Mouse (Mus musculus) adrenal gland, adult 2 months (tissue): ENCODE data around the gene Rnf168. TPM values are rescaled to one million over a fixed set of nuclear protein-coding genes. Genes with fewer than 3 reads are reported as not detected.

Source experiments
- DNase-seq: peaks from one replicate; pipeline ENCODE4 v3.0.0; 2021
- microRNA-seq, 2 experiments: library from miRNA; unstranded; fragments of <30 nt; microRNA quantifications; one replicate each; pipeline ENCODE4 v1.2.0; 2021
- polyA plus RNA-seq: library from polyadenylated mRNA; depleted of rRNA; stranded (reverse); fragments of >200 nt; gene quantifications from 2 replicates; pipeline ENCODE4 v1.2.3, GENCODE M21; 2012; rRNA removed
- total RNA-seq, 2 experiments: library from RNA; stranded (reverse); gene quantifications; 2 replicates each; pipeline ENCODE4 v1.2.3; 2021

The Rnf168 gene
- total and polyA plus RNA-seq, 3 experiments: 9.2 to 24.8 (median 20.4) TPM

GRCm38 (mm10) chr16:32312859-32313258 is 35.6 kb downstream of the Rnf168 start:
- DNase-seq: no peak

GRCm38 (mm10) chr16:32316601-32317000 is 39.3 kb downstream of the Rnf168 start:
- no peak for DNase-seq

GRCm38 (mm10) chr16:32323953-32324352 is 46.7 kb downstream of the Rnf168 start:
- DNase-seq: no peak

DNA sequence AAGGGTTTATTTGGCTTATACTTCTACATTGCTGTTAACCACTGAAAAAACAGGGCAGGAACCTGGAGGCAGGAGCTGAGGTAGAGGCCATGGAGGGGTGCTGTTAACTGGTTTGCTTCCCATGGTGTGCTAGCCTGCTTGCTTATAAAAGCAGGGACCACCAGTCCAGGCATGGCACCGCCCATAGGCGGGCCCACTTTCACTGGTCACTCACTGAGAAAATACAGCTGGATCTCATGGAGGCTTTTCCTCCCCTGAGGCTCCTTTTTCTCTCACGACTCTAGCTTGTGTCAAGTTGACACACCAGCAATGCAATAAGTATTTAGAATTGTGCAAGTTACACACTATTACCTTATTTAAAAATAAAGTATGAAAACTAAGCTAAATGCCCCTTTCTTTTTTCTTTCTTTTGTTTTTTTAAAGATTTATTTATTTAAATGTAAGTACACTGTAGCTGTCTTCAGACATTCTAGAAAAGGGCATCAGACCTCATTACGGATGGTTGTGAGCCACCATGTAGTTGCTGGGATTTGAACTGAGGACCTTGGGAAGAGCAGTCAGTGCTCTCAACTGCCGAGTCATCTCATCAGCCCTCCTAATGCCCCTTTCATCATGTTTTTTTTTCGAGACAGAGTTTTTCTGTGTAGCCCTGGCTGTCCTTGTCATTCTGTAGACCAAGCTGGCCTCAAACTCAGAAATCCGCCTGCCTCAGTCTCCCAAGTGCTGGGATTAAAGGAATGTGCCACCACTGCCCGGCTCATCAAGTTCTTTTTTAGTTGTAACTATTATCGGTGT is 53.8 kb downstream of the Rnf168 start:
- no peak for DNase-seq

DNA sequence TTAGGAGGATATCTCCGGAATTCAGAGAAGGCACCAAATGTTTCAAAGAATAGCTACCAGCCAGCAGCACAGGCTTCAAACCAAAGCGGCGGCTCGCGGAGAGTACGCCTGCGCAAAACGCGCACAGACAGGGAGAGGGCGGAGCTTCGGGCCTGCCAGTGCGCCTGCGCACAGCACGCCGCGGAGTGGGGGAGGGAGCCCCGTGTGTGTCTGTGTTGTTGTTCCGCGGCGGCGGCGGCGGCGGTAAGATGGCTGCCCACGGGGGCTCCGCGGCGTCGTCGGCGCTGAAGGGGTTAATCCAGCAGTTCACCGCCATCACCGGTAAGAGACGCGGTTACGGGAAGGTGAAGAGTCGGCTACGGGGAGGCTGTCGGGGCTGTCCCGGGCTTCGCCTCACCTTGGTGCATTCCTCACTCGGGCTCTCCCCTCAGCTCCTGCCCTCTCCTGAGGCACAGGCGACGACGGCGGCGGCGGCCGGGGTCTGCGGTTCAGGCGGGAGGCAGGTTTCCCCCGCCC is 54.8 kb downstream of the Rnf168 start, which contains the start of gene Ubxn7:
TSS of gene Ubxn7 (plus strand) at position 218 of the 516 bp plus-strand sequence.
- DNase-seq: peak; percentile 99

DNA sequence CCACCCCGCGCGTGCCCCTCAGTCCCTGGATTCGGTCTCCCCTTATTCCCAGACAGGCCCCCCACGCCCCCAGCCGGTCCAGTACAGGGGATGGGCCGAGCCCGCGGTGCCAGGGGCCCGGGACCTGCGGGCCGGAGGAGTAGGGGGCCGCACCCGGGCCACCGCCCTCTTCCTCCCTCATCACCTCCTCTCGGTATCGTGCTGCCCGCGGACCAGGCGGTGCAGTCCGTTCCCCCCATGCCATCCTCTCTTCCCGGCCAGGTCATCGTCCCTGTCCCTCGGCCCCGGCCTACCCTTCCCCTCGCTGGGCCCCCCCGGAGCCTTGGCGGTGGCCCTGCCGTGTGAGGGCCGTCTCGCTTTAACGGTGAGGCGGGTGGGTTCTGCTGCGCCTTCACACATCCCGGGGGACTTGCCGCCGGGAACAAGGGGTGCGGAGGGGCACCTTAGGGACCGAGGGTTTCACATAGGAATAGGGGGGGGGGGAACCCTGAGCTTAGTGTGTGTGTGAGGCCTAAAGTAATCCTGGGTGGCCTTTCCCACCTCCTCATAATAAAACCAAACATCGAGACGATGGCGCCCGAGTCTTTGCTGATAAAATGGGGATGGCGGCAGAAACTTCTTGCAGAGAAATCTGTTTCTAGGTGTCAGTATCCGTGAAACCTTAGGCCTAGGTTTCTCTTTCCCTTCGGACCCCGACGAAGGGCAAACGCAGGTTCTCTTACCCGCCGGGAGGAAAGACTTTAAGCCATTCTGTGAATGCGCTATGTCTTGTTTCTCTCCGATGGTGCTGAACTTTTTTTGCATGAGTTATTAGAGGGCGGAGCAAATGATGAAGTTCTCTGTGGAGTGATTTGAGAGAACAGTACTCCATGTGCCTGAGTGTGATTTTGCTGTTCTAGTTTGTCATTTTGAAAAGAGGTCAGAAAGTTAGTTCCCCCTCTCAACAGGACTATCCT is 55.6 kb downstream of the Rnf168 start:
- peak; percentile 80 for DNase-seq

GRCm38 (mm10) chr16:32335146-32335545 is 57.9 kb downstream of the Rnf168 start:
- no peak for DNase-seq

GRCm38 (mm10) chr16:32336026-32336780 is 58.9 kb downstream of the Rnf168 start:
- DNase-seq: peak; percentile 41

DNA sequence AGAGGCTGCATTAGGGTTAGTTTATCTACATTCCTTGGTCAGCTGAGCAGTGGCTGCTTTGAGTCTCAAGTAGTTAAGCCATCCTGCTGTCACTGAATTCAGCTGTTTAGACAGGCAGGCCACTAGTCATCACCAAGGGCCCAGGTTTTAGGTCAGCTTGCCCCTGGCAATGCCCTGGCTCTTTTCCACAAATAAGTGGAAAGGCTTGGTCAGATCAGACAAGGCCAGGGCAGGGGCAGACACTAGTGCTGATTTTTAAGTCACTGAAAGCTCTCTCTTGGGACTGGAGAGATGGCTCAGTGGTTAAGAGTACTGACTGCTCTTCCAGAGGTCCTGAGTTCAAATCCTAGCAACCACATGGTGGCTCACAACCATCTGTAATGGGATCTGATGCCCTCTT is 59.7 kb downstream of the Rnf168 start:
- peak; percentile 83 for DNase-seq

DNA sequence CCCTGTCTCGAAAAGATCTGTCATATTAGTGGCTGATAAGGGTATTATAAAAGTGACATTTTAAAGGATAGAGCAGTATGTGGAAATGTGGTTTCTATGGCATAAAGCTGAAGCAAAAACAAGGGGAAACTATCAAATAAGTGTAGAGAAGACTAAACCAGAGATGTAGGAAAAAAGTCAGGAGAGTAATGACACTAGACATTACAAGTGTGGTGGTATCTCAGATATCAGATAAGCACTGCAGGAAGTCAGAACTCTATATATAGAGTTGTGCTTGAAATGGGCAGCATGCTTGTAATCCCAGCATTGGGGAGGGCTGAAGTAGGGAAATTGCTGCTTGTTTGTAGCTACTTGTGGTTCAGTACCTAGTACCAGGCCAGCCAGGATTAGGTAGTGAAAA is 63.2 kb downstream of the Rnf168 start:
- no peak for DNase-seq

DNA sequence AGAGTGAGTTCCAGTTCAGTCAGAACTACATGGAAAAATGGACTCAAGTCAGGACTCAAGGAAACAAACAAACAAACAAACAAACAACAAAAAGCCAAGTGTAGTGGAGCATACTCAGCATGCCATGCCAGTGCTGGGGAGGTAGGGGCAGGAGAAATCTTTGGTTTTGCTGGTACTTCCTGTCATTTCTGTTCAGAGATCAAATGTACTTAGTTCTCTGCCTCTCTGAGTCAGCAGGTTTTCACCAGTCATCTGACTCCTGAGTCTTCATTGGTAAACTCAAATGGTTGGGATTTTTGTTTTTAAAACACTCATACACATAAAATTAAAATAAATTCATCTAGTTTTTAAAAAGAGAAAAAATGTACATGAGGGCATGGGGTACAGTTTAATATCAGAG is 68.3 kb downstream of the Rnf168 start:
- no peak for DNase-seq

DNA sequence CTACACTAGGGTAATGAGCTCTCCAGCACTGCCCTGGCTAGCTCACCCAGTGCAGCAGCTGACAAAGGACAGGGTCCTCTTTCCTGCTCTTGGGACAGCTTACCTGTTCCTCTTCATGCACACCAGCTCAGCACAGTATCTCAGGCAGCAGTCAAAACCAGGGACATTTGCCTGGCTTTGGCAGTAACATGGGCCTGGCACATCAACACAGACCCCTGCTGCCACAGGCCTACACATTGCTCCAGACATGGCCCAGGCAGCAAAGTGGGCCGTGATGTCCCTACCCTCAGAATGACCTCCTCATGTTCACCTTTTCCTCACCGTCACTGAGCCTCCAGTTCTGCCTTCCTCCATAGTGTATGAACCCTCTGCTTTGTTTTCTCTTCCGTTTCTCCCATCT is 73.5 kb downstream of the Rnf168 start:
- DNase-seq: no peak

Small RNA genes within 50 kb of the gene (microRNA-seq; reads per million reads assigned to microRNA genes)
- 0 reads per million in 2 experiments for gene Mir1946a

Other genes with a start within 250 kb of the Rnf168 start
- 10 to 100 TPM; 50.4 to 57.5 TPM for gene Pak2, start 198.1 kb upstream of the Rnf168 start, total RNA-seq
- 15.0 and 20.6 TPM in 2 replicates for gene Pak2, start 198.1 kb upstream of the Rnf168 start, polyA plus RNA-seq
- 10 to 100 TPM; 30.8 to 35.5 TPM for gene Pigx, start 177.7 kb upstream of the Rnf168 start, total RNA-seq
- gene Pigx, start 177.7 kb upstream of the Rnf168 start, polyA plus RNA-seq: 27.6 and 40.0 TPM in 2 replicates
- gene Cep19, start 177.7 kb upstream of the Rnf168 start, total RNA-seq: 10 to 100 TPM in 1 of 2 experiments, 1 to 10 TPM in 1; 8.0 to 15.4 TPM
- 29.9 and 33.1 TPM in 2 replicates for gene Cep19, start 177.7 kb upstream of the Rnf168 start, polyA plus RNA-seq
- gene Nrros, start 111.9 kb upstream of the Rnf168 start, total RNA-seq: 1 to 10 TPM; 4.1 to 6.3 TPM
- gene Nrros, start 111.9 kb upstream of the Rnf168 start, polyA plus RNA-seq: 13.4 and 14.1 TPM in 2 replicates
- gene Bex6, start 97.6 kb upstream of the Rnf168 start, total RNA-seq: not detected
- not detected in 2 replicates for gene Bex6, start 97.6 kb upstream of the Rnf168 start, polyA plus RNA-seq
- 10 to 100 TPM; 12.8 to 16.8 TPM for gene Fbxo45, start 30.3 kb upstream of the Rnf168 start, total RNA-seq
- gene Fbxo45, start 30.3 kb upstream of the Rnf168 start, polyA plus RNA-seq: 3.3 and 3.9 TPM in 2 replicates
- gene Wdr53, start 30.2 kb upstream of the Rnf168 start, total RNA-seq: 10 to 100 TPM; 10.2 to 16.1 TPM
- 0.62 and 1.6 TPM in 2 replicates for gene Wdr53, start 30.2 kb upstream of the Rnf168 start, polyA plus RNA-seq
- not detected for gene Smco1, start 6.0 kb upstream of the Rnf168 start, total RNA-seq
- not detected in 2 replicates for gene Smco1, start 6.0 kb upstream of the Rnf168 start, polyA plus RNA-seq
- gene Ubxn7, start 54.8 kb downstream of the Rnf168 start, total RNA-seq: 10 to 100 TPM; 44.2 to 73.3 TPM
- gene Ubxn7, start 54.8 kb downstream of the Rnf168 start, polyA plus RNA-seq: 1.3 and 1.8 TPM in 2 replicates
- gene Tm4sf19, start 123.0 kb downstream of the Rnf168 start, total RNA-seq: under 1 TPM; 0.29 to 0.93 TPM
- gene Tm4sf19, start 123.0 kb downstream of the Rnf168 start, polyA plus RNA-seq: 0.20 and 0.21 TPM in 2 replicates
- 1 to 10 TPM; 4.8 to 8.1 TPM for gene Tctex1d2, start 142.2 kb downstream of the Rnf168 start, total RNA-seq
- gene Tctex1d2, start 142.2 kb downstream of the Rnf168 start, polyA plus RNA-seq: 4.0 and 4.7 TPM in 2 replicates
- gene Pcyt1a, start 153.5 kb downstream of the Rnf168 start, total RNA-seq: 10 to 100 TPM; 89.9 to 91.2 TPM
- gene Pcyt1a, start 153.5 kb downstream of the Rnf168 start, polyA plus RNA-seq: 24.5 and 42.2 TPM in 2 replicates
- under 1 TPM in 1 of 2 experiments, not detected in 1; 0.28 TPM for gene Slc51a, start 210.4 kb downstream of the Rnf168 start, total RNA-seq
- 0.23 and 0.33 TPM in 2 replicates for gene Slc51a, start 210.4 kb downstream of the Rnf168 start, polyA plus RNA-seq
- not detected for gene Zdhhc19, start 218.8 kb downstream of the Rnf168 start, total RNA-seq
- gene Zdhhc19, start 218.8 kb downstream of the Rnf168 start, polyA plus RNA-seq: not detected in 2 replicates